In the genomic region with DNA sequence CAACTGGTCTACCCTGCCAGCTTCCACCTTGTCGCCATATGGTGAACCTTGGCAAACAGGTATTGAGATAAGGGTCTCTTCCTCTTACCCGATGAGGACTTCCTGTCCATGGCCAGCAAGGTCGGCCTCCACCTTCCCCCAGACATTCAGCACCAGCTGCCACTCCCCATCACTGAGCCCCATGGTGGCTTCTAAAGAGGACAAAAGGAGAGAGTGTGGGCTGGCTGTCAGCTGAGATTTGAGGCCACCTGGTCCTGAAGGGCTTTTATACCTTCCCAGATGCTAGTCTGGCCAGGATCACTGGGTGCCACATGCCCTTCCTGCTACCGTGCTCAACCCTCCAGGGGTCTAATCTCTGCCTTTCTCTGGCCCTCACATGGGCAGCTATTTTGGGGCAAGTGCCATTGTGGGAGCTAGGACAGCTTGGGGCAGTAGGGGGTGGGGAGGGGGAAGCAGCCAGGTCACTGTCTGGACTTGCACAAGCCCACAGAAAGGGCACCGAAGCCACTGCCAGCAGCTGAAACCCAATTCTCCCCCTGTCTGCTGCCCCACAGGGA, we compare ENCODE assay signal across 16 mouse cellular contexts. TPM values are rescaled to one million over a fixed set of nuclear protein-coding genes. Genes with fewer than 3 reads are reported as not detected.
DNase-seq lines count a peak whose midpoint lies in the region; ATAC-seq and TF ChIP-seq lines count a peak whose summit lies in the region.
"Had no signal": no experiment of that assay in that cellular context is flagged by ENCODE, and none has a peak within 500 bp of the region (broad histone marks: within the 10 kb centered on the region; RNA-seq: fewer than 3 reads in every experiment).

No protein-coding gene starts in this region.

- H3K4me2 ChIP-seq in heart, embryonic 14.5 days (ENCODE audit: low read length): peak overlapping the region; percentile 63
- H3K4me2 ChIP-seq in stomach, postnatal 0 days (replicated peaks; ENCODE audit: low read depth): no peak overlapping the region
- H3K4me2 ChIP-seq in midbrain, embryonic 16.5 days (ENCODE audit: low read length): no peak overlapping the region
- H3K4me2 ChIP-seq: hindbrain, embryonic 13.5 days; liver, embryonic 11.5 days; midbrain, embryonic 13.5 days had no signal

- intact Hi-C loops in heart, postnatal 25 days (cut with DNase I): no loop called here

- TF ChIP-seq EP300 in stomach, postnatal 0 days (optimal IDR thresholded peaks at IDR 0.05): no peak

- peak overlapping the region; percentile 75 for H3K9ac ChIP-seq in heart, embryonic 14.5 days (ENCODE audit: low read length)
- H3K9ac ChIP-seq in stomach, postnatal 0 days (ENCODE audit: low read length): no peak overlapping the region
- H3K9ac ChIP-seq in midbrain, embryonic 16.5 days (ENCODE audit: low read depth, low read length): no peak overlapping the region
- H3K9ac ChIP-seq: hindbrain, embryonic 13.5 days; midbrain, embryonic 13.5 days had no signal

- peaks cover under 1% of the 10 kb centered on the region; the same call in 1 of the 2 replicates for H3K36me3 ChIP-seq in heart, embryonic 14.5 days (ENCODE audit: control insufficient read depth, insufficient read depth, low read length)
- H3K36me3 ChIP-seq in stomach, postnatal 0 days (ENCODE audit: control insufficient read depth, insufficient read depth, low read length): no peaks in the 10 kb centered on the region
- no peaks in the 10 kb centered on the region for H3K36me3 ChIP-seq in midbrain, embryonic 16.5 days (ENCODE audit: control insufficient read depth, insufficient read depth, low read length)
- H3K36me3 ChIP-seq: hindbrain, embryonic 13.5 days; midbrain, embryonic 13.5 days had no signal

- DNase-seq in heart, adult 11 months: peak; percentile 99
- DNase-seq in heart, postnatal 25 days (ENCODE audit: low spot score): no peak
- DNase-seq in gastrocnemius, adult 8-10 months (ENCODE audit: low spot score in 2 of 2): peak; percentile 54 to 70
- no peak for DNase-seq in stomach, postnatal 0 days (ENCODE audit: low spot score)
- DNase-seq in layer of hippocampus, adult 8-10 months (ENCODE audit: low spot score in 2 of 2): no peak
- no peak for DNase-seq in layer of hippocampus, postnatal 36 days
- DNase-seq: embryo, embryonic 11 days; kidney, adult 11 months; lung, postnatal 10 days had no signal

- peak overlapping the region; percentile 87 to 98 for H3K27ac ChIP-seq in heart, embryonic 14.5 days (replicated peaks in 1 of 2; ENCODE audit: control insufficient read depth in 1 of 2, insufficient read depth in 1 of 2, low read depth in 2 of 2, low read length in 2 of 2)
- H3K27ac ChIP-seq in stomach, postnatal 0 days (replicated peaks): peak overlapping the region; percentile 30; the same call in 1 of the 2 replicates
- H3K27ac ChIP-seq in midbrain, embryonic 16.5 days (ENCODE audit: low read length): no peak overlapping the region
- H3K27ac ChIP-seq: hindbrain, embryonic 13.5 days; left cerebral cortex, adult 2 months; midbrain, embryonic 13.5 days had no signal

- no peak for TF ChIP-seq CTCF in stomach, postnatal 0 days (IDR thresholded peaks at IDR 0.05; ENCODE audit: low read depth)

- WGBS in heart, embryonic 14.5 days: 40% methylated on average over 5 of the region's 5 CpGs
- 74% methylated on average over 5 of the region's 5 CpGs for WGBS in stomach, postnatal 0 days
- 87% methylated on average over 5 of the region's 5 CpGs for WGBS in midbrain, embryonic 16.5 days

- peaks cover 58 to 67% of the 10 kb centered on the region in 2 experiments for H3K4me1 ChIP-seq in heart, embryonic 14.5 days (ENCODE audit: control insufficient read depth in 2 of 2, insufficient read depth in 2 of 2, low read length in 2 of 2)
- H3K4me1 ChIP-seq in stomach, postnatal 0 days (replicated peaks; ENCODE audit: control insufficient read depth, insufficient read depth): no peaks in the 10 kb centered on the region
- H3K4me1 ChIP-seq in midbrain, embryonic 16.5 days (ENCODE audit: control insufficient read depth, insufficient read depth, low read length): peaks cover 7% of the 10 kb centered on the region; the same call in 1 of the 2 replicates

- peak overlapping the region; percentile 10 to 34; a peak in 3 of 4 replicates for H3K4me3 ChIP-seq in heart, embryonic 14.5 days (ENCODE audit: control insufficient read depth in 1 of 2, insufficient read depth in 1 of 2, low read depth in 1 of 2, low read length in 2 of 2)
- no peak overlapping the region for H3K4me3 ChIP-seq in stomach, postnatal 0 days (ENCODE audit: low read depth, low read length)
- no peak overlapping the region for H3K4me3 ChIP-seq in midbrain, embryonic 16.5 days (ENCODE audit: low read depth, low read length)
- H3K4me3 ChIP-seq: hindbrain, embryonic 13.5 days; left cerebral cortex, adult 2 months; midbrain, embryonic 13.5 days had no signal

- H3K27me3 ChIP-seq in heart, embryonic 14.5 days (ENCODE audit: control insufficient read depth, insufficient read depth, low read length): no peaks in the 10 kb centered on the region
- H3K27me3 ChIP-seq in stomach, postnatal 0 days (ENCODE audit: control insufficient read depth, insufficient read depth, low read length): no peaks in the 10 kb centered on the region
- H3K27me3 ChIP-seq in midbrain, embryonic 16.5 days (ENCODE audit: control insufficient read depth, insufficient read depth, low read depth, low read length): no peaks in the 10 kb centered on the region
- H3K27me3 ChIP-seq: hindbrain, embryonic 13.5 days; midbrain, embryonic 13.5 days had no signal

- H3K9me3 ChIP-seq in heart, embryonic 14.5 days (ENCODE audit: control insufficient read depth, low read length): no peaks in the 10 kb centered on the region
- H3K9me3 ChIP-seq in stomach, postnatal 0 days (ENCODE audit: control insufficient read depth, low read length): no peaks in the 10 kb centered on the region
- no peaks in the 10 kb centered on the region for H3K9me3 ChIP-seq in midbrain, embryonic 16.5 days (replicated peaks; ENCODE audit: control insufficient read depth, low read length, poor library complexity, severe bottlenecking)
- H3K9me3 ChIP-seq: hindbrain, embryonic 13.5 days; midbrain, embryonic 13.5 days had no signal

- ATAC-seq in heart, embryonic 14.5 days (ENCODE audit: insufficient number of reproducible peaks, insufficient read depth, low FRiP score, low read depth): peak; percentile 36; the same call in 1 of the 2 replicates
- no peak for ATAC-seq in stomach, postnatal 0 days (ENCODE audit: low FRiP score, low TSS enrichment)
- ATAC-seq in midbrain, embryonic 16.5 days: no peak
- ATAC-seq: midbrain, embryonic 13.5 days had no signal

RNA-seq across cellular contexts. Expression of a gene that starts 22.1 kb away (rescaled TPM):
- total RNA-seq in heart, postnatal 25 days (2021): under 1 TPM; 0.67 to 0.86 TPM
- total RNA-seq in gastrocnemius, adult 8-10 months (2022): 10 to 100 TPM; 29.4 to 66.8 (median 49.7) TPM
- polyA plus RNA-seq in heart, embryonic 14.5 days (2014; fragmentation: Nextera tagmentation; extraction: Ambion mirVana): 0.19 TPM in 2 replicates
- 0.25 and 0.51 TPM in 2 replicates for polyA plus RNA-seq in stomach, postnatal 0 days (2015; fragmentation: Nextera tagmentation; extraction: Ambion mirVana)
- not detected in 2 replicates for polyA plus RNA-seq in midbrain, embryonic 16.5 days (2015; fragmentation: Nextera tagmentation; extraction: Ambion mirVana)
- under 1 TPM in 1 of 4 experiments, not detected in 3; 0.47 TPM for total RNA-seq in layer of hippocampus, adult 8-10 months (2022)
- total RNA-seq in layer of hippocampus, postnatal 36 days (2021): not detected
- polyA plus RNA-seq: hindbrain, embryonic 13.5 days; liver, embryonic 11.5 days; midbrain, embryonic 13.5 days; thymus, postnatal 0 days had no signal

RNA-seq across cellular contexts. Expression of a gene that starts 28.0 kb away (rescaled TPM):
- over 10,000 TPM; 17,245 to 18,320 TPM for total RNA-seq in heart, postnatal 25 days (2021)
- 1,000 to 10,000 TPM; 3,053 to 3,564 (median 3,434) TPM for total RNA-seq in gastrocnemius, adult 8-10 months (2022)
- polyA plus RNA-seq in heart, embryonic 14.5 days (2014; fragmentation: Nextera tagmentation; extraction: Ambion mirVana): 807 and 810 TPM in 2 replicates
- 0.91 and 1.1 TPM in 2 replicates for polyA plus RNA-seq in stomach, postnatal 0 days (2015; fragmentation: Nextera tagmentation; extraction: Ambion mirVana)
- polyA plus RNA-seq in midbrain, embryonic 16.5 days (2015; fragmentation: Nextera tagmentation; extraction: Ambion mirVana): 0.40 TPM in 1 of 2 replicates, not detected in the other
- 1 to 10 TPM in 1 of 4 experiments, under 1 TPM in 2, not detected in 1; 0.31 to 2.2 (median 0.52) TPM for total RNA-seq in layer of hippocampus, adult 8-10 months (2022)
- under 1 TPM in 1 of 2 experiments, not detected in 1; 0.37 TPM for total RNA-seq in layer of hippocampus, postnatal 36 days (2021)
- polyA plus RNA-seq: midbrain, embryonic 13.5 days had no signal

Comparison
In these comparisons a context has a peak if more than half of its experiments do, and no peak if none do; other contexts are left out.
1. DNase-seq: peak in heart, adult 11 months (single experiment) and gastrocnemius, adult 8-10 months (2 of 2); none in heart, postnatal 25 days (single experiment), stomach, postnatal 0 days (single experiment), layer of hippocampus, adult 8-10 months (0 of 2) and layer of hippocampus, postnatal 36 days (0 of 2).
2. H3K4me3 ChIP-seq: peak in heart, embryonic 14.5 days (2 of 2); none in stomach, postnatal 0 days (single experiment) and midbrain, embryonic 16.5 days (single experiment).
3. RNA of a gene that starts 22.1 kb away (total RNA-seq): 29.4 to 66.8 TPM in gastrocnemius, adult 8-10 months; 0.67 to 0.86 TPM in heart, postnatal 25 days, not detected in layer of hippocampus, postnatal 36 days and 0.47 TPM in layer of hippocampus, adult 8-10 months; every median in the first group is over 10 times any median in the second.
4. RNA of a gene that starts 28.0 kb away (total RNA-seq): 17,245 to 18,320 TPM in heart, postnatal 25 days and 3,053 to 3,564 TPM in gastrocnemius, adult 8-10 months; 0.31 to 2.2 TPM in layer of hippocampus, adult 8-10 months and 0.37 TPM in layer of hippocampus, postnatal 36 days; every median in the first group is over 100 times any median in the second.